Mouse (Mus musculus): Measurements from ENCODE around the gene Taf4. TPM values are rescaled to one million over a fixed set of nuclear protein-coding genes. Genes with fewer than 3 reads are reported as not detected.

Gene Taf4
- polyA plus RNA-seq, 1 experiment from 2014 or later, result 2.8 TPM

GRCm38 (mm10) chr2:180010686-180011085 is 34.2 kb upstream of the Taf4 start:
- Histone ChIP-seq H3K4me2 (replicated peaks; ENCODE audit: low read depth, low read length) (no peak overlapping the region), H3K9me3 (ENCODE audit: low read length) (no peaks in the 10 kb centered on the region), H3K36me3 (ENCODE audit: insufficient read depth, low read length) (no peaks in the 10 kb centered on the region), H3K4me3 (ENCODE audit: low read depth, low read length) (no peak overlapping the region), H3K27me3 (replicated peaks; ENCODE audit: insufficient read depth, low read length) (no peaks in the 10 kb centered on the region), H3K9ac (replicated peaks; ENCODE audit: low read depth) (no peak overlapping the region), H3K27ac (ENCODE audit: low read length) (no peak overlapping the region), H3K4me1 (ENCODE audit: insufficient read depth, low read depth, low read length) (no peaks in the 10 kb centered on the region)
- no peak for ATAC-seq
- DNase-seq (ENCODE audit: low spot score), result no peak
- TF ChIP-seq CTCF (IDR thresholded peaks at IDR 0.05), result no peak
- 93% methylated on average over 7 of the region's 7 CpGs for WGBS

DNA sequence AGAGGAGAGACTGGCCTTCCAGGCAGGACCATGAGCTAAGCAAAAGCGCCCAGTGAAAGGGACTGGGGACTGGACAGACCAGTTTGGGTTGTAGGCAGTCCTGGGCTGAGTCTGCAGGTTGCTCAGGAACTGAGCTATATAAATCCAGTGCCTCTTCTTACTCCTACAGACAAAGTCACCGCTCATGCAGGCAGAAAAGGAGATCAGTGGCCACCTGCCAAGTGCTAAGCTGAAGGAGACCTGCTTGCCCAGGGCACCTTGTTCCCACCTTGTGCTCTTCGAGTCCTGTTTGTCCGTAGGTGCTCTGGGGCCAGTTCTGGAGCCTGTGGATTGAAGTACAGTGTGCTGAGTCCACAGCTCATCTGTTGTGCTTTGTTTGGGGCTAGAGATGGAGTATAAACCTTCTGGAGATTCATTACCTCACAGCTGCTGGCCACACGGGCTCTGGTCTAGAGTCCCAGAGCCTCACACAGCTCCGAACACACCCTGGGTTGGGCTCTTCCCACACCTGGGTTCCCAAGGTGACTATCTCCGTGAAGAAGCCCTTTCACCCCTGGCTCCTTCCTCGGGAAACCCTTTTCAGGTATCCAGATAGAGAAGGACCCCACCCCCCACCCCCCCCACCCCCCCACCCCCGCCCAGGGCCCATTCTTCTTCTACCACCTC is 30.0 kb upstream of the Taf4 start:
- Histone ChIP-seq H3K27ac (ENCODE audit: low read length) (no peak overlapping the region), H3K9me3 (ENCODE audit: low read length) (no peaks in the 10 kb centered on the region), H3K9ac (replicated peaks; ENCODE audit: low read depth) (no peak overlapping the region), H3K4me3 (ENCODE audit: low read depth, low read length) (no peak overlapping the region), H3K36me3 (ENCODE audit: insufficient read depth, low read length) (no peaks in the 10 kb centered on the region), H3K4me1 (ENCODE audit: insufficient read depth, low read depth, low read length) (no peaks in the 10 kb centered on the region), H3K4me2 (replicated peaks; ENCODE audit: low read depth, low read length) (no peak overlapping the region), H3K27me3 (replicated peaks; ENCODE audit: insufficient read depth, low read length) (no peaks in the 10 kb centered on the region)
- 0 out of 2 replicates have a peak, but pooled peaks have one; percentile 28 for ATAC-seq
- no peak for DNase-seq (ENCODE audit: low spot score)
- no peak for TF ChIP-seq CTCF (IDR thresholded peaks at IDR 0.05)
- no peak for TF ChIP-seq EP300 (IDR thresholded peaks at IDR 0.05)
- 26% methylated on average over 8 of the region's 9 CpGs for WGBS

GRCm38 (mm10) chr2:180005656-180006351 is 29.4 kb upstream of the Taf4 start:
- TF ChIP-seq CTCF (IDR thresholded peaks at IDR 0.05) (no peak), EP300 (IDR thresholded peaks at IDR 0.05) (no peak)
- no peaks in the 10 kb centered on the region for H3K36me3 ChIP-seq (ENCODE audit: insufficient read depth, low read length)
- H3K9me3 ChIP-seq (ENCODE audit: low read length), result no peaks in the 10 kb centered on the region
- H3K4me3 ChIP-seq (ENCODE audit: low read depth, low read length), result no peak overlapping the region
- H3K27me3 ChIP-seq (replicated peaks; ENCODE audit: insufficient read depth, low read length), result no peaks in the 10 kb centered on the region
- H3K27ac ChIP-seq (ENCODE audit: low read length), result no peak overlapping the region
- H3K4me1 ChIP-seq (ENCODE audit: insufficient read depth, low read depth, low read length), result no peaks in the 10 kb centered on the region
- no peak overlapping the region for H3K4me2 ChIP-seq (replicated peaks; ENCODE audit: low read depth, low read length)
- no peak overlapping the region for H3K9ac ChIP-seq (replicated peaks; ENCODE audit: low read depth)
- ATAC-seq, result no peak
- 40% methylated on average over 5 of the region's 5 CpGs for WGBS
- DNase-seq (ENCODE audit: low spot score), result no peak

GRCm38 (mm10) chr2:180001635-180002034 is 25.2 kb upstream of the Taf4 start:
- H3K36me3 ChIP-seq (ENCODE audit: insufficient read depth, low read length), result no peaks in the 10 kb centered on the region
- H3K9ac ChIP-seq (replicated peaks; ENCODE audit: low read depth), result no peak overlapping the region
- TF ChIP-seq CTCF (IDR thresholded peaks at IDR 0.05) (no peak), EP300 (IDR thresholded peaks at IDR 0.05) (no peak)
- 78% methylated on average over 9 of the region's 9 CpGs for whole genome bisulfite sequencing
- no peaks in the 10 kb centered on the region for H3K9me3 ChIP-seq (ENCODE audit: low read length)
- no peak for DNase-seq (ENCODE audit: low spot score)
- H3K4me2 ChIP-seq (replicated peaks; ENCODE audit: low read depth, low read length), result no peak overlapping the region
- no peaks in the 10 kb centered on the region for H3K27me3 ChIP-seq (replicated peaks; ENCODE audit: insufficient read depth, low read length)
- H3K27ac ChIP-seq (ENCODE audit: low read length), result no peak overlapping the region
- ATAC-seq, result no peak
- H3K4me1 ChIP-seq (ENCODE audit: insufficient read depth, low read depth, low read length), result no peaks in the 10 kb centered on the region
- H3K4me3 ChIP-seq (ENCODE audit: low read depth, low read length), result no peak overlapping the region

- H3K4me3 ChIP-seq (ENCODE audit: low read depth, low read length), result no peak overlapping the region
- no peak for ATAC-seq
- no peak overlapping the region for H3K9ac ChIP-seq (replicated peaks; ENCODE audit: low read depth)
- no peaks in the 10 kb centered on the region for H3K36me3 ChIP-seq (ENCODE audit: insufficient read depth, low read length)
- no peak for DNase-seq (ENCODE audit: low spot score)
- TF ChIP-seq CTCF (IDR thresholded peaks at IDR 0.05) (no peak), EP300 (IDR thresholded peaks at IDR 0.05) (no peak)
- H3K4me2 ChIP-seq (replicated peaks; ENCODE audit: low read depth, low read length), result no peak overlapping the region
- H3K27ac ChIP-seq (ENCODE audit: low read length), result no peak overlapping the region
- H3K4me1 ChIP-seq (ENCODE audit: insufficient read depth, low read depth, low read length), result no peaks in the 10 kb centered on the region
- no peaks in the 10 kb centered on the region for H3K27me3 ChIP-seq (replicated peaks; ENCODE audit: insufficient read depth, low read length)
- 54% methylated on average over 4 of the region's 4 CpGs for WGBS
- H3K9me3 ChIP-seq (ENCODE audit: low read length), result no peaks in the 10 kb centered on the region
These were observed 22.0 kb upstream of the Taf4 start for GRCm38 (mm10) chr2:179998431-179998830.

GRCm38 (mm10) chr2:179993071-179993470 is 16.6 kb upstream of the Taf4 start:
- Histone ChIP-seq H3K4me1 (ENCODE audit: insufficient read depth, low read depth, low read length) (no peaks in the 10 kb centered on the region), H3K4me2 (replicated peaks; ENCODE audit: low read depth, low read length) (no peak overlapping the region), H3K4me3 (ENCODE audit: low read depth, low read length) (no peak overlapping the region), H3K9me3 (ENCODE audit: low read length) (no peaks in the 10 kb centered on the region), H3K27ac (ENCODE audit: low read length) (no peak overlapping the region), H3K27me3 (replicated peaks; ENCODE audit: insufficient read depth, low read length) (no peaks in the 10 kb centered on the region), H3K36me3 (ENCODE audit: insufficient read depth, low read length) (no peaks in the 10 kb centered on the region), H3K9ac (replicated peaks; ENCODE audit: low read depth) (no peak overlapping the region)
- 87% methylated on average over 5 of the region's 5 CpGs for WGBS
- DNase-seq (ENCODE audit: low spot score) (no peak), ATAC-seq (no peak)
- no peak for TF ChIP-seq EP300 (IDR thresholded peaks at IDR 0.05)
- TF ChIP-seq CTCF (IDR thresholded peaks at IDR 0.05), result no peak

Measured in lung, postnatal 0 days (tissue).